Mouse (Mus musculus): ENCODE results near the gene Tiam2.

DNA sequence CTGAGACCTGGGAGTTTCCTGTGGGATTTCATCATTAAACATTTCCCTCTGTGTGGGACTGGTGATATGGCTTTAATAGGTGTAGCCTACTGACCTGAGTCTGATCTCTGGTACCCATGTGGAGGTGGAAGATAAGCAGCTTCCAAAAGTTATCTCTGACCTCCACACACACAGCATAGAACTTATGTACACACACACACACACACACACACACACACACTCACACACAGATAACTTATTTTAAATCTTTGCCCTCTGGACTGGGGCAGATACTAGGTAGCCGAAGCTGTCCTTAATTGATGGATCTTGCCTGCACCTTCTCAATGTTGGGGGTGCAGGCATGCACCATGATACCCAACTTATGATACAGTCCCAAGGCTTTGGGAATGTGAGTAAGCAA is 108.9 kb downstream of the Tiam2 start:
- no peak for TF ChIP-seq CTCF (conservative IDR thresholded peaks at IDR 0.05 in 1 of 2, IDR thresholded peaks at IDR 0.05 in 1 of 2; ENCODE audit: low read depth in 2 of 2, low read length in 2 of 2)
- TF ChIP-seq UBTF (IDR thresholded peaks at IDR 0.05; ENCODE audit: low read depth, low read length) = no peak
